Mouse (Mus musculus): ENCODE data around the gene Tex101.
"Not testable (repeated sequence)": the region's sequence is repeated elsewhere in the genome, so short reads cannot be mapped to it uniquely, and the experiment has no call there.

Tex101 gene

GRCm38 (mm10) chr7:24636264-24636663 lies 40.2 kb downstream of the Tex101 start, which contains the start of gene Lypd3:
TSS of gene Lypd3 (plus strand) at chr7:24636550.
- DNase-seq (ENCODE audit: low read depth, low spot score) = no peak

GRCm38 (mm10) chr7:24630116-24630880 lies 46.2 kb downstream of the Tex101 start:
- DNase-seq (ENCODE audit: low read depth, low spot score) = no peak

- no peak for DNase-seq (ENCODE audit: low read depth, low spot score)
Measured at GRCm38 (mm10) chr7:24629672-24630071, 46.8 kb downstream of the Tex101 start.

- DNase-seq (ENCODE audit: low read depth, low spot score) = peak; percentile 70
Measured at GRCm38 (mm10) chr7:24628685-24629610, 47.5 kb downstream of the Tex101 start.

- DNase-seq (ENCODE audit: low read depth, low spot score) = no peak
Measured at GRCm38 (mm10) chr7:24622967-24623366, 53.5 kb downstream of the Tex101 start.

- no peak for DNase-seq (ENCODE audit: low read depth, low spot score)
Measured at GRCm38 (mm10) chr7:24621193-24621592, 55.3 kb downstream of the Tex101 start.

GRCm38 (mm10) chr7:24619671-24620397 lies 56.6 kb downstream of the Tex101 start:
- no peak for DNase-seq (ENCODE audit: low read depth, low spot score)

- not testable (repeated sequence) for DNase-seq (ENCODE audit: low read depth, low spot score)
Measured at GRCm38 (mm10) chr7:24618374-24618773, 58.1 kb downstream of the Tex101 start.

All from forelimb bud, embryonic 11.5 days (tissue).